Mouse (Mus musculus) layer of hippocampus, adult 2 months (tissue): ENCODE measurements around the gene Jmjd1c. TPM values are rescaled to one million over a fixed set of nuclear protein-coding genes. Genes with fewer than 3 reads are reported as not detected.

Experiments used
- DNase-seq, 2 experiments: peaks; one replicate each; pipeline ENCODE4 v3.0.0; 2022; ENCODE audit warnings: low spot score in 2 of 2
- H3K27ac ChIP-seq: fragments of 200-600 bp; 2 replicates; pipeline ENCODE4 v1.8.1; 2022
- H3K4me3 ChIP-seq: fragments of 200-600 bp; 2 replicates; pipeline ENCODE4 v1.8.1; 2022; ENCODE audit warnings: mild to moderate bottlenecking
- CTCF ChIP-seq: fragments of 200-600 bp; conservative IDR thresholded peaks from 2 replicates; pipeline ENCODE4 v1.8.1; 2022; ENCODE audit warnings: antibody characterized with exemption, mild to moderate bottlenecking, moderate library complexity
- total RNA-seq, 2 experiments: library from RNA; stranded (reverse); gene quantifications; 2 replicates each; pipeline ENCODE4 v1.2.3; 2021

Gene Jmjd1c
- total RNA-seq, 2 experiments from 2014 or later: 106 to 111 TPM

- no peak for DNase-seq
- Histone ChIP-seq H3K4me3 (no peak overlapping the region), H3K27ac (peak overlapping the region; percentile 58; the same call in 1 of the 2 replicates)
- TF ChIP-seq CTCF: no peak
These were observed 17.9 kb downstream of the Jmjd1c start for GRCm38 (mm10) chr10:67113833-67114232.

GRCm38 (mm10) chr10:67115115-67115514 is 19.2 kb downstream of the Jmjd1c start:
- H3K27ac ChIP-seq: peak overlapping the region; percentile 81
- H3K4me3 ChIP-seq: no peak overlapping the region
- TF ChIP-seq CTCF: no peak
- DNase-seq: no peak

GRCm38 (mm10) chr10:67115666-67116091 is 19.8 kb downstream of the Jmjd1c start:
- no peak for TF ChIP-seq CTCF
- no peak for DNase-seq
- Histone ChIP-seq H3K4me3 (no peak overlapping the region; the same call in 1 of the 2 replicates), H3K27ac (peak overlapping the region; percentile 81)

- H3K4me3 ChIP-seq: no peak overlapping the region
- TF ChIP-seq CTCF: no peak
- DNase-seq: no peak
- H3K27ac ChIP-seq: peak overlapping the region; percentile 56
These were observed 20.3 kb downstream of the Jmjd1c start for GRCm38 (mm10) chr10:67116251-67116650.

GRCm38 (mm10) chr10:67119291-67119690 is 23.4 kb downstream of the Jmjd1c start:
- H3K4me3 ChIP-seq: no peak overlapping the region
- no peak overlapping the region for H3K27ac ChIP-seq
- DNase-seq: no peak
- TF ChIP-seq CTCF: no peak

GRCm38 (mm10) chr10:67120180-67120579 is 24.3 kb downstream of the Jmjd1c start:
- no peak for TF ChIP-seq CTCF
- Histone ChIP-seq H3K27ac (no peak overlapping the region), H3K4me3 (no peak overlapping the region)
- no peak for DNase-seq

GRCm38 (mm10) chr10:67120640-67121039 is 24.7 kb downstream of the Jmjd1c start:
- DNase-seq: no peak
- no peak overlapping the region for H3K27ac ChIP-seq
- no peak overlapping the region for H3K4me3 ChIP-seq
- TF ChIP-seq CTCF: no peak

- H3K4me3 ChIP-seq: no peak overlapping the region
- TF ChIP-seq CTCF: no peak
- DNase-seq: no peak
- H3K27ac ChIP-seq: peak overlapping the region; percentile 89
These were observed 27.8 kb downstream of the Jmjd1c start for GRCm38 (mm10) chr10:67123756-67124155.

- no peak for DNase-seq
- TF ChIP-seq CTCF: no peak
- H3K27ac ChIP-seq: peak overlapping the region; percentile 89
- no peak overlapping the region for H3K4me3 ChIP-seq
These were observed 28.2 kb downstream of the Jmjd1c start for GRCm38 (mm10) chr10:67124156-67124555.

- no peak for TF ChIP-seq CTCF
- H3K27ac ChIP-seq: peak overlapping the region; percentile 89
- peak overlapping the region; percentile 71 for H3K4me3 ChIP-seq
- DNase-seq: peak; percentile 28 to 46
These were observed 30.3 kb downstream of the Jmjd1c start for GRCm38 (mm10) chr10:67126061-67126858.

GRCm38 (mm10) chr10:67126859-67127758 is 31.2 kb downstream of the Jmjd1c start:
- DNase-seq: no peak
- TF ChIP-seq CTCF: no peak
- peak overlapping the region; percentile 71 for H3K4me3 ChIP-seq
- peak overlapping the region; percentile 89 for H3K27ac ChIP-seq

GRCm38 (mm10) chr10:67129531-67129930 is 33.6 kb downstream of the Jmjd1c start:
- no peak for DNase-seq
- Histone ChIP-seq H3K4me3 (no peak overlapping the region), H3K27ac (no peak overlapping the region)
- TF ChIP-seq CTCF: no peak

- no peak overlapping the region for H3K4me3 ChIP-seq
- DNase-seq: no peak
- no peak overlapping the region for H3K27ac ChIP-seq
- no peak for TF ChIP-seq CTCF
These were observed 35.8 kb downstream of the Jmjd1c start for GRCm38 (mm10) chr10:67131709-67132108.

- peak; percentile 55 for TF ChIP-seq CTCF
- Histone ChIP-seq H3K4me3 (no peak overlapping the region), H3K27ac (no peak overlapping the region)
- no peak for DNase-seq
These were observed 38.4 kb downstream of the Jmjd1c start for GRCm38 (mm10) chr10:67134322-67134721.
